Mouse (Mus musculus) heart, embryonic 16.5 days (tissue): ENCODE results near the gene Cdh10. TPM values are rescaled to one million over a fixed set of nuclear protein-coding genes. Genes with fewer than 3 reads are reported as not detected.

Experiments used
- ATAC-seq: fragments of 200-750 bp; cut with Nextera tagmentation; replicated peaks from 2 replicates; pipeline ENCODE4 v1.8.0; 2017; ENCODE audit warnings: moderate number of reproducible peaks; ENCODE audit not compliant: insufficient read depth, low FRiP score; ENCODE audit errors: extremely low read depth
- H3K27ac ChIP-seq: fragments of 300-500 bp; sonication (generic); 2 replicates; pipeline ENCODE4 v1.5.1; 2014; ENCODE audit warnings: mild to moderate bottlenecking, low read length, control low read depth, moderate library complexity
- H3K27me3 ChIP-seq: fragments of 300-500 bp; sonication (generic); 2 replicates; pipeline ENCODE4 v1.6.1; 2014; ENCODE audit warnings: low read length, mixed read lengths; ENCODE audit not compliant: control insufficient read depth, insufficient read depth
- H3K36me3 ChIP-seq: fragments of 300-500 bp; sonication (generic); 2 replicates; pipeline ENCODE4 v1.6.1; 2014; ENCODE audit not compliant: control insufficient read depth, insufficient read depth
- H3K4me1 ChIP-seq: fragments of 300-500 bp; sonication (generic); 2 replicates; pipeline ENCODE4 v1.6.1; 2014; ENCODE audit warnings: low read length, mixed read lengths; ENCODE audit not compliant: control insufficient read depth, insufficient read depth
- H3K4me2 ChIP-seq: fragments of 300-500 bp; sonication (generic); 2 replicates; pipeline ENCODE4 v1.6.1; 2014; ENCODE audit warnings: low read depth, mild to moderate bottlenecking, control low read depth, low read length
- H3K4me3 ChIP-seq: fragments of 300-500 bp; sonication (generic); 2 replicates; pipeline ENCODE4 v1.5.1; 2014; ENCODE audit warnings: mild to moderate bottlenecking, control low read depth, low read length
- H3K9ac ChIP-seq: fragments of 300-500 bp; sonication (generic); 2 replicates; pipeline ENCODE4 v1.6.1; 2014; ENCODE audit warnings: low read length, control low read depth
- H3K9me3 ChIP-seq: fragments of 300-500 bp; sonication (generic); replicated peaks from 2 replicates; pipeline ENCODE4 v1.6.1; 2016; ENCODE audit warnings: low read length; ENCODE audit not compliant: control insufficient read depth
- WGBS: fragments of 180-500 bp; shearing (Covaris S2); extraction: QIAGEN DNeasy Blood & Tissue Kit; methylation state at CpG from one replicate; pipeline ENCODE4 v1.1.7; 2014; 5-methylcytosine and 5-hydroxymethylcytosine counted together
- polyA plus RNA-seq: library from polyadenylated mRNA; unstranded; fragments of >200 nt; fragmentation: Nextera tagmentation; extraction: Ambion mirVana; gene quantifications from 2 replicates; pipeline ENCODE4 v1.2.1, GENCODE M21; 2015

Cdh10 gene
- polyA plus RNA-seq, 1 experiment from 2014 or later: 1.5 TPM

GRCm38 (mm10) chr15:18910612-18911011 lies 91.9 kb downstream of the Cdh10 start:
- Histone ChIP-seq H3K27me3 (no peaks in the 10 kb centered on the region), H3K9ac (no peak overlapping the region), H3K4me3 (no peak overlapping the region), H3K9me3 (no peaks in the 10 kb centered on the region), H3K27ac (no peak overlapping the region), H3K36me3 (no peaks in the 10 kb centered on the region), H3K4me1 (no peaks in the 10 kb centered on the region), H3K4me2 (no peak overlapping the region)
- WGBS: 79% methylated on average over 4 of the region's 4 CpGs
- no peak for ATAC-seq

- no peaks in the 10 kb centered on the region for H3K9me3 ChIP-seq
- H3K36me3 ChIP-seq: no peaks in the 10 kb centered on the region
- H3K27ac ChIP-seq: no peak overlapping the region
- H3K4me2 ChIP-seq: no peak overlapping the region
- H3K4me1 ChIP-seq: no peaks in the 10 kb centered on the region
- H3K4me3 ChIP-seq: no peak overlapping the region
- H3K9ac ChIP-seq: no peak overlapping the region
- 76% methylated on average over 1 of the region's 1 CpGs for WGBS
- ATAC-seq: no peak
- no peaks in the 10 kb centered on the region for H3K27me3 ChIP-seq
These were observed 106.8 kb downstream of the Cdh10 start for GRCm38 (mm10) chr15:18925392-18926117.

GRCm38 (mm10) chr15:18926964-18927363 lies 108.2 kb downstream of the Cdh10 start:
- Histone ChIP-seq H3K9ac (no peak overlapping the region), H3K9me3 (no peaks in the 10 kb centered on the region), H3K36me3 (no peaks in the 10 kb centered on the region), H3K4me3 (no peak overlapping the region), H3K4me2 (no peak overlapping the region), H3K27ac (no peak overlapping the region), H3K4me1 (no peaks in the 10 kb centered on the region), H3K27me3 (no peaks in the 10 kb centered on the region)
- WGBS: 82% methylated on average over 2 of the region's 2 CpGs
- ATAC-seq: no peak

- no peaks in the 10 kb centered on the region for H3K36me3 ChIP-seq
- no peak overlapping the region for H3K4me2 ChIP-seq
- ATAC-seq: no peak
- H3K9ac ChIP-seq: no peak overlapping the region
- 86% methylated on average over 3 of the region's 3 CpGs for WGBS
- no peak overlapping the region for H3K27ac ChIP-seq
- H3K4me1 ChIP-seq: no peaks in the 10 kb centered on the region
- H3K4me3 ChIP-seq: no peak overlapping the region
- H3K27me3 ChIP-seq: no peaks in the 10 kb centered on the region
- H3K9me3 ChIP-seq: no peaks in the 10 kb centered on the region
These were observed 133.5 kb downstream of the Cdh10 start for GRCm38 (mm10) chr15:18952266-18952665.

- 38% methylated on average over 5 of the region's 5 CpGs for WGBS
- H3K4me1 ChIP-seq: no peaks in the 10 kb centered on the region
- ATAC-seq: no peak
- no peak overlapping the region for H3K4me2 ChIP-seq
- no peak overlapping the region for H3K27ac ChIP-seq
- no peaks in the 10 kb centered on the region for H3K9me3 ChIP-seq
- no peak overlapping the region for H3K4me3 ChIP-seq
- no peak overlapping the region for H3K9ac ChIP-seq
- H3K27me3 ChIP-seq: no peaks in the 10 kb centered on the region
- H3K36me3 ChIP-seq: no peaks in the 10 kb centered on the region
These were observed 156.3 kb downstream of the Cdh10 start for GRCm38 (mm10) chr15:18975041-18975440.

- no peak overlapping the region for H3K27ac ChIP-seq
- H3K9ac ChIP-seq: no peak overlapping the region
- H3K4me2 ChIP-seq: no peak overlapping the region
- H3K9me3 ChIP-seq: no peaks in the 10 kb centered on the region
- H3K36me3 ChIP-seq: no peaks in the 10 kb centered on the region
- H3K4me3 ChIP-seq: no peak overlapping the region
- ATAC-seq: no peak
- no peaks in the 10 kb centered on the region for H3K4me1 ChIP-seq
- 86% methylated on average over 3 of the region's 3 CpGs for WGBS
- H3K27me3 ChIP-seq: no peaks in the 10 kb centered on the region
These were observed 166.1 kb downstream of the Cdh10 start for GRCm38 (mm10) chr15:18984891-18985290.

- Histone ChIP-seq H3K9me3 (no peaks in the 10 kb centered on the region), H3K36me3 (no peaks in the 10 kb centered on the region), H3K4me2 (no peak overlapping the region), H3K27ac (no peak overlapping the region), H3K9ac (no peak overlapping the region), H3K4me1 (no peaks in the 10 kb centered on the region), H3K27me3 (no peaks in the 10 kb centered on the region), H3K4me3 (no peak overlapping the region)
- no peak for ATAC-seq
- WGBS: 82% methylated on average over 1 of the region's 1 CpGs
These were observed 168.9 kb downstream of the Cdh10 start for GRCm38 (mm10) chr15:18987671-18988070.

- Histone ChIP-seq H3K27me3 (no peaks in the 10 kb centered on the region), H3K9me3 (no peaks in the 10 kb centered on the region), H3K9ac (no peak overlapping the region), H3K4me3 (no peak overlapping the region), H3K36me3 (no peaks in the 10 kb centered on the region), H3K4me1 (peaks cover 4% of the 10 kb centered on the region; the same call in 1 of the 2 replicates), H3K4me2 (no peak overlapping the region), H3K27ac (no peak overlapping the region)
- peak; percentile 32; the same call in 1 of the 2 replicates for ATAC-seq
These were observed 174.8 kb downstream of the Cdh10 start for GRCm38 (mm10) chr15:18993512-18993911.

- WGBS: 62% methylated on average over 4 of the region's 4 CpGs
These were observed 175.5 kb downstream of the Cdh10 start for GRCm38 (mm10) chr15:18994294-18994693.

More at GRCm38 (mm10) chr15:18994294-18994693, 175.5 kb downstream of the Cdh10 start:
- no peak overlapping the region for H3K4me2 ChIP-seq
- no peak overlapping the region for H3K4me3 ChIP-seq
- H3K9ac ChIP-seq: no peak overlapping the region
- H3K4me1 ChIP-seq: peaks cover 4% of the 10 kb centered on the region; the same call in 1 of the 2 replicates
- H3K9me3 ChIP-seq: no peaks in the 10 kb centered on the region
- ATAC-seq: no peak
- no peaks in the 10 kb centered on the region for H3K36me3 ChIP-seq
- H3K27me3 ChIP-seq: no peaks in the 10 kb centered on the region
- H3K27ac ChIP-seq: no peak overlapping the region
